Mouse (Mus musculus): ENCODE measurements around the gene Eogt. TPM values are rescaled to one million over a fixed set of nuclear protein-coding genes. Genes with fewer than 3 reads are reported as not detected.

Gene Eogt
- 1 to 10 TPM; 6.1 to 6.6 TPM for total RNA-seq (2021)
- long read RNA-seq, experiment 1, full-length matches to known transcripts, result 1 of 3 reads
- long read RNA-seq, experiment 1, partial matches to known transcripts, result 1 of 3 reads
- long read RNA-seq, experiment 1, other reads (novel, unspliced or antisense), result 1 of 3 reads
- long read RNA-seq, experiment 2, partial matches to known transcripts, result 1 of 2 reads
- long read RNA-seq, experiment 2, other reads (novel, unspliced or antisense), result 1 of 2 reads

GRCm38 (mm10) chr6:97148383-97149251, at the start of gene Eogt:
TSS of gene Eogt (minus strand) at chr6:97149182.
- DNase-seq, result peak; percentile 75 to 76
- intact Hi-C loops (cut with DNase I), result no loop called here

DNA sequence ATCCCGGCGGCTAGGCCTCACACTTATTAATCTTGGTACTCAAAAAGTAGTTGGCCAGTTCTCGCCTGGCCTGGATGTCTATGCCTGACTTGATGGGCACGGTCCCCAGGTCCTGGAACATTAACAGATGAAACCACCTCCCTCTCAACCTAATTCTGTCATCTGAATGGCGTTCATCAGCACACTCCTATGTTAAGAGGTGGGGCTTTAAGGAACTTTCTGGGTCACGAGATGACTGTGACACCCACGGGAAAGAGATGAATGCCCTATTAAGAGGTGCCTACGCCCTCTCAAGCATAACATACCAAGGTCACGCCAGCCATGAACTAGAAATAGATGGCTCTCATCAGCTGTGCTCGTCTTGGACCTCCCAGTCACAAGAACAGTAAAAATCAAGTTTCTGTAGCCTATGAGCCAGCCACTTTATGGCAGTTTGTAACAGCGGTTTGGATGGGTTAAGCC, 30.4 kb upstream of the Eogt start:
- intact Hi-C loops (cut with DNase I), result loop anchor here (10.0 kb wide), 1 partner anchor 235 kb away; no protein-coding TSS in a partner anchor
- DNase-seq, result no peak

DNA sequence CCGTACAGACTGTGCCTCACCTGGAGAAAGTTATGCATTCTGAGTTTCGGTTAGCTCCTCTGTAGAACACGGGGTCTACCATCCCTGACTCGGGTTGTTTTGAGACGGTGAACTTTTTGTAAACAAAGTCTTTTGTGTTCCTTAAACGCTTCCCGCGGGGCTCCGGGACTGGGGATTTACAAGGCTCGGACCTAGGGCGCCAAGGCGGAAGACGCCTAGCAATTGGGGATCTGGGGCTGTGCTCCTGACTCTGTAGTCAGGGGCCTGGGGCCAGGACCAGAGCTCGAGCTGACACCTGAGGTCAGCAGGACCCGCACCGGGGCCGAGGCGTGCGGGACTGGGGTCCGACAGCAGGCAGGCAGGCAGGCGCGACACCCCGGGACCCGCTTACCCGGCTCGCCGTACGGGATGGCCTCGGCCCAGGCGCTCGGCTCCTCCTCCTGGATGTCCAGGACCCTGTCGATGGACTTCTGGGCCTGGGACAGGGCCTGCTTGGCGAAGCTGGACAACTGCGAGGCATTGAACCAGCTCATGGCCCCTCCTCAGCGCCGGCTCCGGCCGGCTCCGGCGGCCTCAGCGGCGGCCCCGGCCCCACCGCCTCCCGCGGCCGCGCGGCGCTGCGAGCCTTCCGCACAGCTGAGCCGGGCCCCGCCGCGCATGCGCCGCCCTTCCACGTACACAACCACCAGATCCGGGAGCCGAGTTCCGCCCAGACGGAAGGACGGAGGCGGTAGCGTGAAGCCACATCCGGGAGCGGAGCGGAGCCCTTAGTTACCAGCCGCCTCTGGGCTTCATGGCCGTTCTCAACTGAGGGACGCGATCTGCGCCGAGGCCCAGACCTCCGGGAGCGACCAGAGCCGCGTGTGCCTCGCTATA, 29.7 kb upstream of the Eogt start, which contains the start of gene Tmf1:
TSS of gene Tmf1 (minus strand) at position 632 of the 876 bp plus-strand sequence.
- intact Hi-C loops (cut with DNase I), result loop anchor here (10.0 kb wide), 1 partner anchor 236 kb away; no protein-coding TSS in a partner anchor
- peak; percentile 90 to 94 for DNase-seq

DNA sequence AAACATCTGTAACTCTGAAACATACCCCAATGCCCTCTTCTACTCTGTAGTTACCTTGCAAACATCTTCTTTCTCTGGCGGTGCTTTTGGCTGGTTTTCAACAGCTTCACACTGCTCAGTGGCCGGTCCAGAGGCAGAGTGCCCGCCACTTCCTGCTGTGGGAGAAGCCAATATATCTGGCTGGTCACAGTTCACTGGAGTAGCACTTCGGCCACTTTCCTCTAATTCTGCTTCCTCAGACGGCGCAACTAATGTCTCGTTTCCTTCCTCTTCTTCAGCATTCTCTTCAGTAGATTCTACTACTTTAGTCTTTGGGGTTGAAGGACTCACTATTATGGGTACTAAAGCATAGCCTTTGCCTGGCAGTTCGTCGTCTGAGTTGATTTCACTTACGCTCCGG, 26.7 kb upstream of the Eogt start:
- no peak for DNase-seq
- intact Hi-C loops (cut with DNase I), result loop anchor here (10.0 kb wide), 1 partner anchor 239 kb away; no protein-coding TSS in a partner anchor

GRCm38 (mm10) chr6:97150156-97150555, 1.2 kb upstream of the Eogt start:
- intact Hi-C loops (cut with DNase I), result no loop called here
- no peak for DNase-seq

GRCm38 (mm10) chr6:97149721-97150120, 739 bp upstream of the Eogt start:
- no peak for DNase-seq
- intact Hi-C loops (cut with DNase I), result no loop called here

DNA sequence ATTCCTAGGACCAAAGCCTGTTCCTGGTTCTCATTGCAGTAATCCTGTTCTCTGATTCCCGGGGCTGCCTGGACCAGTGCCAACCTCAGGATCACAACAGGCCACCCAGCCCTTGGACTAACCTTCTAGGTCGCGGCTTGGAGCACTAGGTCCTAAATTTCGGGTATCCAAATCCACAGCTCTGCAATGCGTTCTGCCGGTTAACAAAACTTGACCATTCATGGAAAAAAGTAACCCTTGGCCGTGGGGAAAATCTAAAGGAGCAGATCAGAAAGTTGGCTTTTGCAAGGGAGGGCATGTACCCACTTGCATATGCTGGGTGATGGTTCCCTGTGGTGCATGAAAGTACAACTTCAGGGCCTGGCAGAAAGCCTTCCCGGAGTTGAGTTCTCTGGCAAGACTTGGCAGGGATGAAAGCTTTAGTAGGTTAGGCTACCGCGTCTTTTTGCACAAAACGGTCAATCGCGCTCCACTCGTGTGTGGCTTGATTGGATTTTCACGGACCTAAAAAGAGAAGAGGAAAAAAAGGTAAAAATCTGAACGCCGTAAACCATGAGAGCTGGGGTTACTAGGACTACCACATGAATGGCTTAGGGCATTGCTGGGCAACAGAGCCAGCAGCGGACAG, 1.1 kb downstream of the Eogt start:
- peak; percentile 30 to 46 for DNase-seq
- intact Hi-C loops (cut with DNase I), result no loop called here

- intact Hi-C loops (cut with DNase I), result no loop called here
- peak; percentile 56 to 66 for DNase-seq
Observed at GRCm38 (mm10) chr6:97145156-97145555, 3.8 kb downstream of the Eogt start.

DNA sequence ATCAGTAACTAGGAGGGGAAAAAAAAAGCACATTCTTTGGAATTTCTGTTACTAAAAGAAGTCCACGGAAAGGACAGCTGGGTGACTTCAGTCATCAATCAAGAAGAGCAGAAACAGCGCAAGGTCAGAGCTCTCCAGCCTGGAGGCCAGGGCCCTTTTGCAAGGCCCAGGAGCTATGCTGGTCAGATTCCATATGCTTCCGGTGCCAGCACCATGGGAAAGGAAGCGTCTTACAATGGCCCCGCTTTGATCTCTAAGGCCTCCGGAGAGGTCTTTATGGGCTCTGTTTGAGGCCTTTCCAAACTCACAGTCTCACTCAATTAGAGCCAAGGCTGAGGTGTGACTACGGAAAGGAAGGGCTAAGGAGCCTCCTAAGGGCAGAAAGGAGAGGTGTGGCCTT, 4.6 kb downstream of the Eogt start:
- no peak for DNase-seq
- intact Hi-C loops (cut with DNase I), result no loop called here

DNA sequence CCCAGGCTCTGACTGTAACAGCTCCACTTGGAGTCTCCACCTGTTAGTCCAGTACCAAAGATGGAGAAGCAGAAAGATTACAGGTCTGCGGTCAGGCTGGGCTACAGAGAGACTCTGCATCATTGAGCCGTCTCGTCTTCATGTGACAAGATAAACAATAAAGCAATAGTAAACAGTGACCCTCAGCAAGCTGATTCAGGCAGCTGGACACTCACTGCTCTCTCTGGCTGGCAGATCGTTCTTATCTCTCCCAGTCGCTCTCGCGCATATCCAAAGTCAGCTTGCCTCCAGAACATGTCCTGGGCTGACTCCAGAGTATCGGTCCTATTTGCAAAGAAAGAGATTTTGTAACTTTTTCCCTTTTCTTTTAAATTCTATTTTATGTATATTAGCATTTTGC, 6.4 kb downstream of the Eogt start:
- intact Hi-C loops (cut with DNase I), result no loop called here
- DNase-seq, result no peak

GRCm38 (mm10) chr6:97141811-97142210, 7.2 kb downstream of the Eogt start:
- DNase-seq, result no peak
- intact Hi-C loops (cut with DNase I), result no loop called here

DNA sequence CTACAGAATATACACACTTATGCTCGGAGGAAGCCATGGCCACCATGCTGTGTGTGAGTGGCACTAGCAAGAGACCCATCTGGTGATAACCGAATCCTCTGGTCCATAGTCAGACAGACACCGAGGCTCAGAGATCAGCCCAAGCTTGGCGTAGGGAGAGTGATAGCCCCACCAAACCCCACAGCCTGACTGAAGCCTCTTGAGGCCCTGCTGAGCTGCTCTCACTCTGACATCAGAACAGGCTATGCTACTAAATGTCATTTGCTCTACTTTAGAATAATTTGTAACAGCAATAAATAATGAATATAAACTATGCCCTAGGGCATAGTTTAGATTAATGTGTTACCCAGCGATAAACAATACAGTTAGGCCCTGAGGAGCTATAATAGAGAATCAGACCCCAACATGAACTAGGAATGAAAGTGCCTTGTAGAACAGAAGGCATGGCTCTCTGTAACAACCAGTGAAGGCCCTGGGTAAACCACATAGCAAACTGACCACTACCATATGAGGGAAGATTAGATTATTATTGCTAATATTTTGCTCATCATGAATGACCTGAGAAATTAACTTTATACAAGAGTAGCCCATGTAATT, 16.2 kb downstream of the Eogt start:
- no peak for DNase-seq
- intact Hi-C loops (cut with DNase I), result no loop called here

- intact Hi-C loops (cut with DNase I), result no loop called here
- DNase-seq, result no peak
Observed at GRCm38 (mm10) chr6:97131808-97132207, 17.2 kb downstream of the Eogt start.

GRCm38 (mm10) chr6:97130979-97131378, 18.0 kb downstream of the Eogt start:
- intact Hi-C loops (cut with DNase I), result no loop called here
- no peak for DNase-seq

DNA sequence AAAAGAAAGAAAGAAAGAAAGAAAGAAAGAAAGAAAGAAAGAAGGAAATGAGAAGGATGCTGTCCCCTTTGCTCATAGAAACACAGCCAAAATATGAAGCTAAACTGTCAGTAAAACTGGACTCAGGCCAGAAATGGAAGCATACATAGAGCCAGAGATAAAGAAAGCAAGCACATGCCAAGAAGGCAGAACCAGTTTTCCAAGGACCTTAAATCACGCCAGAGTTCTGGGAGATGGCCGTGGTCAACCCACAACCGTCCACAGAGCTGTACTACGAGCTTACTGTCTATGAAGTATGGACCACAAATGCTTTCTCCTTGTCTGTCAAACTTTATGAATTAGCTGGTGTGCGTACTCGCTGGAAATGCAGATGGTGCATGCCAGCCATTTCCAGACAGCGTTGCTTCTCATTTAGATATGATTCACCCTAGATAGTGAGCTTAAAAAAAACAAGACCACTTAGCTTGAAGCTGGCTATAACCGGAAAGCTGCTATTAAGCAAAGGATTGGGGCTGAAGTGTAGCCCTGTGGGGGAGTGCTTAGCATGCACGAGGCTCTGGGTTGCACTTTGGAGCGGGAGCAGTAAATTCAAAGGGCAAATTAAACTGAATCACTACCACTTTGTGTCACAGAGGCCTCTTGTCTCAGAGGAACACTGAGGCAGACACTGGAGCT, 24.5 kb downstream of the Eogt start:
- no peak for DNase-seq

GRCm38 (mm10) chr6:97120922-97121321, 28.1 kb downstream of the Eogt start:
- intact Hi-C loops (cut with DNase I), result no loop called here
- no peak for DNase-seq

More for the DNA sequence above, 24.5 kb downstream of the Eogt start:
- intact Hi-C loops (cut with DNase I), result no loop called here

DNA sequence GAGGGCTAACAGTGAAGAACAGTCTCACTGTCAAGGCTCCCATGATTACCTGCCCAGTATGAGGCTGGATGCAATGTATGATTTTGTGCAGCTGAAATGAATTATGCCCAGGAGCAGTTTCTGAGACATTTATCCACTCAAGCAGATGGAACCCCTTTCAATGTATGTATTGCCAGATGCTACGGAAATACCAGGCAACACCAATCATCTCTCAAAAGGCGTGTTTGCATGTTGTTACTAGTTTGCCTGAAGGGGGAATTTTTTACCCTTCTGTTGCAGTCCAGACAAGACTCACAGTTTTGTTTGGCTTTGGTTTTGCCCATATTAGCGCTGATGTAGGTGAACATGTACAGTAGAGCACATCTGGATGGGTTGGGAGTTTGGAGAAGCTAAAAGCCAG, 30.7 kb downstream of the Eogt start:
- intact Hi-C loops (cut with DNase I), result no loop called here
- no peak for DNase-seq

DNA sequence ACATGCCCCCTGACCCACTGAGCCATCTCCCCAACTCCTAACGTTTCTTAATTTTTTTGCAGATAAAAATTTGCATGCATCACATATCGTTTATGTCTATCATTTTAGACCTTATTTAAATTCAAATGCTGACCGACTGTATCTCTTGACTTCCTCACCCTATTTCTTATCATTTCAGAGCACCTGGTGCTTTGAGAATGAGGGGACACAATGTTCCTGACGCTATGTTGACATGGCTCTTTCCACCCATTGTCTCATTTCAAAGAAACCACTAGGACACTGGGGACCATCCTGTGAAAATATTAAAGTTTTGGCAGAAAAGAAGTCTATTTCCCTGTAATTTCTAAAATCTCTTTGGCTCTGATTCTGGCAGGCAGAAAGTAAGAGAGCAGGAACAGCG, 32.1 kb downstream of the Eogt start:
- intact Hi-C loops (cut with DNase I), result no loop called here
- DNase-seq, result no peak

DNA sequence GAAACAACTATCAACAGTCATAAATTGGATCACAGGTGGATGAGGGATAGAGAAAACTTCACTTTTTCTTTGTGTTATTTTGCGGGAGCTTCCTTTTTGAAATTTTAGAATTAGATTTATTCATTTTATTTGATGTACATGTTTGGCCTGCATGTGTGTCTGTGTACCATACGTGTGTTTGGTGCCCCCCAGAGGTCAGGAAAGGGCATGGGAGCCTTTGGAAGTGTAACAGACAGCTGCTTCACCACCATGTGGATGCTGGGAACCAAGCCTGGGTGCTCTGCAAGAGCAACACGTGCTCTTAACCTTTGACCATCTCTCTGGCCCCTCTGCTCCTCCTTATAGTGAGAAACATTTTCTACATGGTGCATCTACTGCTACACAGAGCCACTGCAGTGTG, 34.2 kb downstream of the Eogt start:
- DNase-seq, result no peak
- intact Hi-C loops (cut with DNase I), result no loop called here
